Mouse (Mus musculus) megakaryocyte-erythroid progenitor cell, adult 5-6 weeks (primary cell): ENCODE data around the gene Phlpp1. TPM values are rescaled to one million over a fixed set of nuclear protein-coding genes. Genes with fewer than 3 reads are reported as not detected.
"Not testable (repeated sequence)": the region's sequence is repeated elsewhere in the genome, so short reads cannot be mapped to it uniquely, and the experiment has no call there.

Experiments used
- ATAC-seq: replicated peaks from 2 replicates; pipeline ENCODE4 v1.8.0; 2016; ENCODE audit warnings: mild to moderate bottlenecking, inconsistent platforms; ENCODE audit not compliant: severe bottlenecking, poor library complexity, low FRiP score, low TSS enrichment
- total RNA-seq, 2 experiments: library from RNA; stranded (forward) in 1 of 2; stranded (reverse) in 1 of 2; fragments of 200-1000, 215-1000 nt in 1 of 2; fragments of >200 nt in 1 of 2; fragmentation: Nextera tagmentation in 1 of 2; gene quantifications; 2 replicates each; pipeline ENCODE4 v1.2.3; 2014 to 2017

Gene Phlpp1
- total RNA-seq, 2 experiments from 2014 or later = 2.3 to 7.1 TPM

- no peak for ATAC-seq
Observed at GRCm38 (mm10) chr1:106280171-106280913, 108.8 kb downstream of the Phlpp1 start.

- no peak for ATAC-seq
Observed at GRCm38 (mm10) chr1:106286815-106287214, 115.3 kb downstream of the Phlpp1 start.

- ATAC-seq = no peak
Observed at GRCm38 (mm10) chr1:106289065-106289464, 117.5 kb downstream of the Phlpp1 start.

GRCm38 (mm10) chr1:106289580-106289979 is 118.0 kb downstream of the Phlpp1 start:
- ATAC-seq = no peak

- ATAC-seq = no peak
Observed at GRCm38 (mm10) chr1:106309394-106310039, 138.0 kb downstream of the Phlpp1 start.

GRCm38 (mm10) chr1:106310285-106310684 is 138.7 kb downstream of the Phlpp1 start:
- ATAC-seq = no peak

GRCm38 (mm10) chr1:106311830-106312229 is 140.3 kb downstream of the Phlpp1 start:
- not testable (repeated sequence) for ATAC-seq

GRCm38 (mm10) chr1:106314476-106314875 is 142.9 kb downstream of the Phlpp1 start:
- no peak for ATAC-seq

GRCm38 (mm10) chr1:106316641-106317304 is 145.2 kb downstream of the Phlpp1 start:
- no peak for ATAC-seq

GRCm38 (mm10) chr1:106318341-106318740 is 146.8 kb downstream of the Phlpp1 start:
- no peak for ATAC-seq

GRCm38 (mm10) chr1:106320583-106320982 is 149.0 kb downstream of the Phlpp1 start:
- no peak for ATAC-seq

- ATAC-seq = no peak
Observed at GRCm38 (mm10) chr1:106321432-106322126, 150.0 kb downstream of the Phlpp1 start.

- ATAC-seq = no peak
Observed at GRCm38 (mm10) chr1:106326691-106327090, 155.1 kb downstream of the Phlpp1 start.

GRCm38 (mm10) chr1:106342100-106342499 is 170.5 kb downstream of the Phlpp1 start:
- no peak for ATAC-seq

GRCm38 (mm10) chr1:106345265-106345664 is 173.7 kb downstream of the Phlpp1 start:
- ATAC-seq = no peak

GRCm38 (mm10) chr1:106346776-106347175 is 175.2 kb downstream of the Phlpp1 start:
- ATAC-seq = 0 out of 2 replicates have a peak, but pooled peaks have one; percentile 47

- ATAC-seq = no peak
Observed at GRCm38 (mm10) chr1:106349116-106349515, 177.6 kb downstream of the Phlpp1 start.

- no peak for ATAC-seq
Observed at GRCm38 (mm10) chr1:106351512-106351911, 180.0 kb downstream of the Phlpp1 start.

GRCm38 (mm10) chr1:106352801-106353511 is 181.4 kb downstream of the Phlpp1 start:
- no peak for ATAC-seq
